Mouse (Mus musculus) bone marrow macrophage, adult 2 months (primary cell): Measurements from ENCODE around the gene Erich3.

Source experiments
- CTCF ChIP-seq: IDR thresholded peaks from 2 replicates; pipeline ENCODE4 v1.5.1; 2012; ENCODE audit warnings: low read depth, mild to moderate bottlenecking, low read length, moderate library complexity
- POLR2A ChIP-seq: IDR thresholded peaks from 2 replicates; pipeline ENCODE4 v1.6.1; 2012; ENCODE audit warnings: mild to moderate bottlenecking, low read depth, low read length, borderline replicate concordance

GRCm38 (mm10) chr3:154708150-154708549, 44.5 kb downstream of the Erich3 start:
- TF ChIP-seq CTCF (no peak), POLR2A (no peak)
